Mouse (Mus musculus) olfactory bulb, adult 2 months (tissue): Measurements from ENCODE around the gene Tmem182. TPM values are rescaled to one million over a fixed set of nuclear protein-coding genes. Genes with fewer than 3 reads are reported as not detected.

Source experiments
- H3K27ac ChIP-seq: fragments of 200-500 bp; 2 replicates; pipeline ENCODE4 v1.5.1; 2012; ENCODE audit warnings: low read depth, low read length; ENCODE audit not compliant: insufficient read depth
- H3K4me1 ChIP-seq: fragments of 200-500 bp; 2 replicates; pipeline ENCODE4 v1.6.1; 2012; ENCODE audit warnings: low read length; ENCODE audit not compliant: control insufficient read depth, insufficient read depth
- H3K4me3 ChIP-seq: fragments of 200-500 bp; 2 replicates; pipeline ENCODE4 v1.5.1; 2012; ENCODE audit warnings: mild to moderate bottlenecking, low read depth, low read length, moderate library complexity; ENCODE audit not compliant: insufficient read depth
- CTCF ChIP-seq: fragments of 200-500 bp; IDR thresholded peaks from 2 replicates; pipeline ENCODE4 v1.5.1; 2012; ENCODE audit warnings: low read depth, mild to moderate bottlenecking, low read length, moderate library complexity; ENCODE audit not compliant: insufficient read depth
- POLR2A ChIP-seq: fragments of 200-500 bp; IDR thresholded peaks from 2 replicates; pipeline ENCODE4 v1.6.1; 2012; ENCODE audit warnings: mild to moderate bottlenecking, low read depth, low read length, moderate library complexity; ENCODE audit not compliant: insufficient read depth
- WGBS: fragments of 180-500 bp; shearing (Covaris S2); methylation state at CpG from one replicate; pipeline ENCODE4 v1.1.7; 2018; 5-methylcytosine and 5-hydroxymethylcytosine counted together
- polyA plus RNA-seq: library from polyadenylated mRNA; stranded (reverse); fragments of >200 nt; gene quantifications from 2 replicates; pipeline ENCODE4 v1.2.4, GENCODE M21; 2012; ENCODE audit warnings: low replicate concordance; ENCODE audit not compliant: missing spikeins, insufficient read depth, insufficient read length

The Tmem182 gene
- not detected in 2 replicates for polyA plus RNA-seq

- TF ChIP-seq POLR2A (no peak), CTCF (no peak)
- 48% methylated on average over 9 of the region's 9 CpGs for WGBS
- H3K4me3 ChIP-seq: no peak within 1 kb of the TSS
These were observed at the start of gene Tmem182 for GRCm38 (mm10) chr1:40805351-40805750. Gene Tmem182 (plus strand): TSS chr1:40805601.

DNA sequence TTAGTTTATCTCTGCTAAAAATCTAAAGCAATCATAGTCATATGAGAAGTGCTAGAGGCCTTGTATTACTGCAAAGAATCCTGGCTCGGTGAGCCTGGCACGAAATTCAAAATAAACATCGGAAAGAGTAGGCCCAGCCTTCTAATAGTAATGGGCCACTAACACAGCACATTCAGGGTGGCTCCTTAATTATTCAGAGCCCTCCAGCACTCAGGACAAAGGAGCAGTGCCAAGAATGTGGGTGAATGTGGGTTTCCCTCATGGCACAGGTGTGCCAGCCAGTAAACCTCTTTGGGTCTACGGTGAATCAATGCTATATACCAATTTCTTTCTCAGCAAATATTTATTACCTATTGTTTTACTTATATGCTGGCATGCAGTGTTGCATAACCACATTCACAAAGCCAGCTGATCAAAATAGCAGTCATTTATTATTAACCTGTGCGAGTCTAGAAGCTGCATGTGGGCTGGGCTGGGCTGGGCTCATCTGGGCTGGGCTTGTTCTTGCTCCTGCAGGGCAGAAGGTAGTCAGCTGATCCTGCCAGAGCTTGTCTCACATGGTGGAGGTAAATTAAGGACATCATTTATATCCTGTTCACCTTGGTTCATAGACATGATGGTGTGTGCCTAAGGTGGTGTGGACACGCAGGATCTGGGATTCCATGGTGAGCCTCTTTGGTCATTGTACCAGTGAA, 45.5 kb upstream of the Tmem182 start:
- Histone ChIP-seq H3K27ac (no peak overlapping the region), H3K4me1 (no peaks in the 10 kb centered on the region), H3K4me3 (no peak overlapping the region)
- TF ChIP-seq POLR2A: no peak
- TF ChIP-seq CTCF: no peak
- 87% methylated on average over 6 of the region's 6 CpGs for WGBS

More at GRCm38 (mm10) chr1:40805351-40805750, at the start of gene Tmem182:
- no peak within 1 kb of the TSS for H3K27ac ChIP-seq
- no peaks in the 10 kb centered on the region for H3K4me1 ChIP-seq

DNA sequence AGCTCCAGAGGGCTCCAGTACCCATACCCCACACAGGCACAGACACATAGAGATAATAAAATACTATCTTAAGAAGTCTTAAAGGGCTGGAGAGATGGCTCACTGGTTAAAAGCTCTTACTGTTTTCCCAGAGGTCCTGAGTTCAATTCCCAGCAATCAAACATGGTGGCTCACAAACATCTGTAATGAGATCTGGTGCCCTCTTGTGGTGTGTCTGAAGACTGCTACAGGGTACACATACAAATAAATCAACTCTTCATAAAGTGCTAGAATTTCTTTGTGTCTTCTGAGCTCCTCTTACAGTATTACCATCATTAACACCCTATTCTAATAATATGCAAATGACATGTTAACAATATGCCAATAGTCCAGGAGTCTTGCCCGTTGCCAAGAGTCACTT, 41.4 kb upstream of the Tmem182 start:
- TF ChIP-seq CTCF: no peak
- TF ChIP-seq POLR2A: no peak
- no peaks in the 10 kb centered on the region for H3K4me1 ChIP-seq
- WGBS: 38% methylated on average over 1 of the region's 1 CpGs
- no peak overlapping the region for H3K4me3 ChIP-seq
- no peak overlapping the region for H3K27ac ChIP-seq

DNA sequence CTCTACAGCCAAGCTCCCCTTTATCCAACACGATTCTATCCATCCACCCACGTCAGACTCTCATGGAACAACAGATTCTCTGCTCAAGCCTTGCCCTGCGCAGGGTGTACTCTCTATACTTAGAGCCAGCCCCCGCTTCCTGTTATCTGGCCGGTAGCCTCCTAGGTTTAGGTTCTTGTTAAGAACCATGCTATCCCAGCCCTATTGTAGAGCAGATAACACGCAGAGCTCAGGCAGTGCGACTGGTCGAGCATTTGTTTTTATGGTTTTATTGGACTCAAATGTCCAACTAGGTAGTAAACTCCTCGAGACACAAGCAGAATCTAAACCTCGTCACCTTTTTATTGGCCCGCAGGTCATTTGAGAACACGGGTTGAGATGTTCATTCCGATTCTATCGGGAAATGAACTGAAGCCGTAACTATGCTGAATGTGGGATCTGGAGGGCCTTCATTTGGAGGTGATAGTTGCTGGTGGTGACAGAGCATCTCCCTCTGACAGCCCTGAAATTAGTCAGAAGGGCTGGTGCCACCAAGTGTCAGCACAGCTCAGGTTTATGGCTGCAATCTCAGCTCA, 40.6 kb upstream of the Tmem182 start:
- 91% methylated on average over 15 of the region's 15 CpGs for WGBS
- no peak overlapping the region for H3K4me3 ChIP-seq
- no peak overlapping the region for H3K27ac ChIP-seq
- no peaks in the 10 kb centered on the region for H3K4me1 ChIP-seq
- TF ChIP-seq POLR2A (no peak), CTCF (no peak)

GRCm38 (mm10) chr1:40765521-40765920, 39.9 kb upstream of the Tmem182 start:
- TF ChIP-seq POLR2A (no peak), CTCF (no peak)
- Histone ChIP-seq H3K27ac (no peak overlapping the region), H3K4me3 (no peak overlapping the region), H3K4me1 (no peaks in the 10 kb centered on the region)
- WGBS: 93% methylated on average over 12 of the region's 12 CpGs

DNA sequence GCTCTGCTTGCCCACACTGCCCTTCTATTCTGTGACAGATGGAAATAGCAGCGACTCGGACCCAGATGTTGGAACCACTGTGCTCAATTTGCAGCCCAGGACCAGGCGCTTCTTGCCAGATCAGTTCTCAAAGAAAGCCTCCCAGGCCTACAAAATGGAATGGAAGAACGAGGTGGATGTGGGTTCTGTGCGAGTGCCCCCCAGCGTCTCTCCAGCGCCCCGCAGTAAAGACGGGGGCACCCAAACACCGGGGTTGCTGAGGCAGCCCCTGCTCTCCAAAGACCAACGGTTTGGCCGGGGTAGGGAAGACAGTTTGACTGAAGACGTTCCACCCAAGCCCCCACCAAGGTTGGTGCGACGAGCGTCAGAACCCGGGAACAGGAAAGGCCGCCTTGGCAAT, 37.8 kb upstream of the Tmem182 start:
- Histone ChIP-seq H3K4me1 (no peaks in the 10 kb centered on the region), H3K27ac (no peak overlapping the region), H3K4me3 (no peak overlapping the region)
- TF ChIP-seq POLR2A (no peak), CTCF (no peak)
- WGBS: 93% methylated on average over 18 of the region's 18 CpGs

GRCm38 (mm10) chr1:40768606-40769005, 36.8 kb upstream of the Tmem182 start:
- no peak overlapping the region for H3K27ac ChIP-seq
- no peaks in the 10 kb centered on the region for H3K4me1 ChIP-seq
- no peak for TF ChIP-seq POLR2A
- TF ChIP-seq CTCF: no peak
- 38% methylated on average over 6 of the region's 6 CpGs for WGBS
- H3K4me3 ChIP-seq: no peak overlapping the region

DNA sequence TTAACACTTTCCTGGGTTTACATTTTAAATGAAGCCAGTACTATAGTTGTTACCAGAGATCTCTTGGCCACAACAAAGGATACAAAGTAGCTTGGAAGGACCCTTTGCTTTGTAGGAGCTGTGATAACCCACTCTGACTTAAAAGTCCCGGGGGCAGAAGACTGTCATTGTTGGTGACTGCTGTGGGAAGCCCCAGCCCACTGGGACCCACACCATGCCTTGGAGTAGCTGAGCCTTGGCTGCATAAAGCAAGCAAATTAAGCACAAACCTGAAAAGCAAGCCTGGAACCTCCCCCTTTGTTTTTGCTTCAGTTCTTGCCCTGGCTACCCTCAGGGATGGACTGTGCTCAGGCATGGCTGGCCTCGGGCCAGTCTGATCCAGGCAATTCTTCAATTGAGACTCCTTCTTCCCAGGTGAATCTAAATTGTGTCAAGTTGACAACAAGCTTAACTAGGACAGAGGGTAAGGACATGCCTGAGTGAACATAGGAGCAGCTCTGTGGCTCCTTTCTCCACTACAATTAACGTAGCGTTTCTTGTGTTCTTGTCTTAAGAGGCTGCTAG, 36.0 kb upstream of the Tmem182 start:
- Histone ChIP-seq H3K4me1 (no peaks in the 10 kb centered on the region), H3K4me3 (no peak overlapping the region), H3K27ac (no peak overlapping the region)
- WGBS: 57% methylated on average over 4 of the region's 4 CpGs
- TF ChIP-seq CTCF (no peak), POLR2A (no peak)

- no peak overlapping the region for H3K4me3 ChIP-seq
- WGBS: 93% methylated on average over 7 of the region's 7 CpGs
- no peaks in the 10 kb centered on the region for H3K4me1 ChIP-seq
- H3K27ac ChIP-seq: no peak overlapping the region
- TF ChIP-seq CTCF (no peak), POLR2A (no peak)
These were observed 34.0 kb upstream of the Tmem182 start for GRCm38 (mm10) chr1:40771196-40771970.
